Mouse (Mus musculus) stomach, postnatal 0 days (tissue): ENCODE data around the gene Eya3. TPM values are rescaled to one million over a fixed set of nuclear protein-coding genes. Genes with fewer than 3 reads are reported as not detected.

Source experiments
- ATAC-seq: fragments of 200-750 bp; cut with Nextera tagmentation; 2 replicates; pipeline ENCODE4 v1.8.0; 2017; ENCODE audit not compliant: low FRiP score, low TSS enrichment
- DNase-seq: peaks from one replicate; pipeline ENCODE4 v3.0.0-alpha.2; 2016; ENCODE audit warnings: low spot score
- H3K27ac ChIP-seq: fragments of 300-500 bp; sonication (generic); replicated peaks from 2 replicates; pipeline ENCODE4 v1.5.1; 2014; ENCODE audit warnings: mild to moderate bottlenecking, control low read depth
- H3K27me3 ChIP-seq: fragments of 300-500 bp; sonication (generic); 2 replicates; pipeline ENCODE4 v1.6.1; 2014; ENCODE audit warnings: low read length; ENCODE audit not compliant: control insufficient read depth, insufficient read depth
- H3K36me3 ChIP-seq: fragments of 300-500 bp; sonication (generic); 2 replicates; pipeline ENCODE4 v1.6.1; 2014; ENCODE audit warnings: low read length, mixed read lengths; ENCODE audit not compliant: control insufficient read depth, insufficient read depth
- H3K4me1 ChIP-seq: fragments of 300-500 bp; sonication (generic); replicated peaks from 2 replicates; pipeline ENCODE4 v1.6.1; 2014; ENCODE audit warnings: antibody characterized with exemption; ENCODE audit not compliant: control insufficient read depth, insufficient read depth
- H3K4me2 ChIP-seq: fragments of 300-500 bp; sonication (generic); replicated peaks from 2 replicates; pipeline ENCODE4 v1.6.1; 2014; ENCODE audit warnings: low read depth, mild to moderate bottlenecking, control low read depth, moderate library complexity
- H3K4me3 ChIP-seq: fragments of 300-500 bp; sonication (generic); 2 replicates; pipeline ENCODE4 v1.5.1; 2014; ENCODE audit warnings: low read depth, low read length, control low read depth
- H3K9ac ChIP-seq: fragments of 300-500 bp; sonication (generic); 2 replicates; pipeline ENCODE4 v1.6.1; 2014; ENCODE audit warnings: mild to moderate bottlenecking, low read length, control low read depth, mixed read lengths
- H3K9me3 ChIP-seq: fragments of 300-500 bp; sonication (generic); 2 replicates; pipeline ENCODE4 v1.6.1; 2016; ENCODE audit warnings: low read length; ENCODE audit not compliant: control insufficient read depth
- CTCF ChIP-seq: IDR thresholded peaks from 2 replicates; pipeline ENCODE4 v1.5.1; 2016; ENCODE audit warnings: antibody characterized with exemption, low read depth, mild to moderate bottlenecking, moderate library complexity
- EP300 ChIP-seq: optimal IDR thresholded peaks from 2 replicates; pipeline ENCODE3; 2016; ENCODE audit warnings: antibody characterized with exemption
- WGBS: fragments of 180-500 bp; shearing (Covaris S2); extraction: QIAGEN DNeasy Blood & Tissue Kit; methylation state at CpG from one replicate; pipeline ENCODE4 v1.1.7; 2014; 5-methylcytosine and 5-hydroxymethylcytosine counted together
- polyA plus RNA-seq: library from polyadenylated mRNA; unstranded; fragments of >200 nt; fragmentation: Nextera tagmentation; extraction: Ambion mirVana; gene quantifications from 2 replicates; pipeline ENCODE4 v1.2.1, GENCODE M21; 2015

The Eya3 gene
- polyA plus RNA-seq, 1 experiment from 2014 or later, result 10.4 TPM

DNA sequence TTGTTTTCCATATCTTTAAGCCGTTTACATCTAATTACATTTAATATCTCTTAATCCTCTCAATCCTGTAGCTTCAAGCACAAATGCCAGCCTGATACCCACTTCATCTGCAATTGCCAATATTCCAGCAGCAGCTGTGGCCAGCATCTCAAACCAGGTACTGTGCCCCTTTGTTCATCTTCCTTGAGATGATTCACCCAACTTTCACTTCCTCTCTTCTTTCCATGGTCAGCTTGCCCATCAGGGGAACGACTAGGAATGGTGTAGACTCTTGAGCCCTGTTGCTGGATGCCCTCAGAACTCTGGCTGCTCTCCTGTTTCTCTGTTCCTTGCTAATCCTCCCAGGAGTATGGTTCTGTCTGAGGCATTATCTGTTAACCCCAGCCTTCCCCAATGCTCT lies 50.8 kb downstream of the Eya3 start:
- Histone ChIP-seq H3K27me3 (no peaks in the 10 kb centered on the region), H3K9me3 (no peaks in the 10 kb centered on the region), H3K9ac (no peak overlapping the region), H3K4me3 (no peak overlapping the region), H3K36me3 (peaks cover 8% of the 10 kb centered on the region; the same call in 1 of the 2 replicates), H3K27ac (no peak overlapping the region), H3K4me1 (no peaks in the 10 kb centered on the region), H3K4me2 (no peak overlapping the region)
- no peak for TF ChIP-seq CTCF
- TF ChIP-seq EP300, result no peak
- 71% methylated on average over 2 of the region's 2 CpGs for WGBS
- no peak for DNase-seq
- no peak for ATAC-seq

DNA sequence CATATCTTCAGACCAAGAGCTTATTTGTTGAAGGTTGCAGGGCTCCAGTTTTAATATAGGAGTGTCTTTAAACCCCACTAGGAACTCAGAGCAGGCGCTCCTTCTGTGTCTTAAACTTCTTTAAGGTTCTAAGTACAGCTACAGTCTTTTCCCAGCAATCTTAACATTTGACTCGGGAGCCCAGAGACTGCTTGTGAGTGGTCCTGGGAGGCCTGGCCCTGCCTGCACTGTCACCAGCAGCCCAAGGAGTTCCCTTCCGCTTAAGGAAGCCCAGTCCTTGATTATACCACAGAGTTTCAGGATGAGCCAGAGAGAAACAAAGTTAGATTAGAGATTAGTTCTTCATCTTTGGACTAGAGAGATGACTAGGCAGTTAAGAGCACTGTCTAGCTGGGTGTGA lies 54.6 kb downstream of the Eya3 start:
- no peaks in the 10 kb centered on the region for H3K9me3 ChIP-seq
- no peaks in the 10 kb centered on the region for H3K4me1 ChIP-seq
- H3K27ac ChIP-seq, result no peak overlapping the region
- DNase-seq, result no peak
- H3K9ac ChIP-seq, result no peak overlapping the region
- no peaks in the 10 kb centered on the region for H3K27me3 ChIP-seq
- no peak for TF ChIP-seq EP300
- TF ChIP-seq CTCF, result no peak
- H3K36me3 ChIP-seq, result peaks cover 13% of the 10 kb centered on the region; the same call in 1 of the 2 replicates
- no peak overlapping the region for H3K4me2 ChIP-seq
- ATAC-seq, result no peak
- 93% methylated on average over 3 of the region's 3 CpGs for WGBS
- no peak overlapping the region for H3K4me3 ChIP-seq

DNA sequence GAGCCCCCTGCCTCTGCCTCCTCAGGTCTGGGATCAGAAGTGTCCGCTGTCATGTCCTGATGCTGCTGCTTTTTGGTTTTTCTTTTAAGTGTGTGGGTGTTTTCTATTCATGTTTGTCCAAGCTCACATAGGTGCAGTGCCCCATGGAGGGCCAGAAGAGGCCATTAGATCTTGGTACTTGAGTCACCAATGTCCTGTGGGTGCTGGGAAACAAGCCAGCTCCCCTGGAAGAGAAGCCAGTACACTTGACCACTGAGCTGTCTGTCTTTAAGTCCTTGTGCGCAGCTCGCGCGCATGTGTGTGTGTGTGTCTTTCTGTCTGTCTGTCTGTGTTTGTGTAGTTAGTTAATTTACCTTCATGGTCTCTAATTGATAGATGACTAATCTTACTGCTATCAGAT lies 63.3 kb downstream of the Eya3 start:
- no peaks in the 10 kb centered on the region for H3K4me1 ChIP-seq
- H3K27me3 ChIP-seq, result no peaks in the 10 kb centered on the region
- H3K9me3 ChIP-seq, result no peaks in the 10 kb centered on the region
- H3K27ac ChIP-seq, result no peak overlapping the region
- ATAC-seq (no peak), DNase-seq (no peak)
- H3K36me3 ChIP-seq, result peaks cover 28% of the 10 kb centered on the region
- H3K4me2 ChIP-seq, result no peak overlapping the region
- 90% methylated on average over 5 of the region's 5 CpGs for WGBS
- no peak overlapping the region for H3K9ac ChIP-seq
- TF ChIP-seq CTCF, result no peak
- TF ChIP-seq EP300, result no peak
- H3K4me3 ChIP-seq, result no peak overlapping the region

DNA sequence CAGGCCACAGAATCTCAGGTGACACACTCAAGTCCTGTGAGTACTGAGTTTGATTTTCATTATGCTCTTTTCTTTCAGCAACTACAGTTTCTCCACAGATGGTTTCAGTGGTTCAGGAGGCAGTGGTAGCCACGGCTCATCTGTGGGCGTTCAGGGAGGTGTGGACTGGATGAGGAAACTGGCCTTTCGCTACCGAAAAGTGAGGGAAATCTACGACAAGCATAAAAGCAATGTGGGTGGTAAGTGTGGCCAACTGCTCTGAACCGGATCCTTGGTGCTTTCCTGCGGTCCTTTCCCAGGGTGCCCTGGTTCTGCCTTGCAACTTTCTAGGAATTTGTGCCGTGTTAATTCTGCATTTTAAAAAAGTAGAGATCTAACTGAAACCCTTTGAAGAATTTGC lies 68.1 kb downstream of the Eya3 start:
- Histone ChIP-seq H3K4me1 (no peaks in the 10 kb centered on the region), H3K27ac (no peak overlapping the region), H3K9me3 (no peaks in the 10 kb centered on the region), H3K27me3 (no peaks in the 10 kb centered on the region), H3K4me3 (no peak overlapping the region), H3K36me3 (peaks cover 40% of the 10 kb centered on the region), H3K9ac (no peak overlapping the region), H3K4me2 (no peak overlapping the region)
- no peak for TF ChIP-seq EP300
- no peak for TF ChIP-seq CTCF
- DNase-seq, result no peak
- WGBS, result 95% methylated on average over 8 of the region's 8 CpGs
- no peak for ATAC-seq

DNA sequence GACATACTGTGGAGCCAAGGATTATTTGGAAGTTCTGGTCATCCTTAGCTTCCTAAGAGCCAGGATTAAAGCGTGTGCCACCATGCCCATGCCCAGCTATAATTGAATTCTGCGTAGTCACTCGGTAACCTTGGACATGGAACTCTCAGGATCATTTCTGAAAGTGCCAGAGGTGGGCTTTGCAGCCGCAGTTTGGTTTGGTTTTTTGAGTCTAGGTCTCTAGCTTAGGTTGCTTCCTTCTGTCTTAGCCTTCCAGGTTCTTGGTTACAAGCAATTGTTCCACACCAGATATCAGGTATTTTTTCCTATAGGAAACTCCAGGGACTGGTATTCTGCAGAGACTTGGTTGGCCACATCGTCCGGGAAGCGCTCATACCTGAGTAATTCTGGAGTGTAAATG lies 74.4 kb downstream of the Eya3 start:
- Histone ChIP-seq H3K4me2 (no peak overlapping the region), H3K4me3 (no peak overlapping the region), H3K27ac (no peak overlapping the region), H3K9ac (no peak overlapping the region), H3K4me1 (no peaks in the 10 kb centered on the region), H3K27me3 (no peaks in the 10 kb centered on the region), H3K9me3 (no peaks in the 10 kb centered on the region), H3K36me3 (peaks cover 28% of the 10 kb centered on the region)
- WGBS, result 98% methylated on average over 7 of the region's 7 CpGs
- TF ChIP-seq CTCF (no peak), EP300 (no peak)
- ATAC-seq (no peak), DNase-seq (no peak)

DNA sequence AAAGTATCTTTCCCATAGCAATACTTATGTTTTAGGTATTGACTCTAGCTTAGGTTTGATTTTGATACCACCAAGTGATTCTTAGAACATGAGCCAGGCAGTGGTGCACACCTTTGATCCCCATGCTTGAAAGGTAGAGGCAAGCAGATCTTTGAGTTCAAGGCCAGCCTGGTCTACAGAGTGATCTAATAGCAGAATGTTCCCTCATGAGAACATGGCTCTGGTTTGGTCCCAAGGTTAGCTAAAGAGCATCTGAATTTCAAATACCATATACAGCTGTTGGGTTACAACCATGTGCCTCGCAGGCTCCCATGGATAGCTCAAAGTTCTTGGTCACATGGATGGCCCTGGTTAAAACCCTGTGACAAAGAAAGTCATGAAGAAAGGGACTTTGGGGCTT lies 79.5 kb downstream of the Eya3 start:
- Histone ChIP-seq H3K4me2 (no peak overlapping the region), H3K4me3 (no peak overlapping the region), H3K27me3 (no peaks in the 10 kb centered on the region), H3K9ac (no peak overlapping the region), H3K27ac (no peak overlapping the region), H3K36me3 (peaks cover 6% of the 10 kb centered on the region; the same call in 1 of the 2 replicates), H3K9me3 (no peaks in the 10 kb centered on the region), H3K4me1 (no peaks in the 10 kb centered on the region)
- WGBS, result 91% methylated on average over 1 of the region's 1 CpGs
- TF ChIP-seq EP300, result no peak
- no peak for TF ChIP-seq CTCF
- DNase-seq (no peak), ATAC-seq (no peak)
